In genomic region chr13:108117654-108118053, GRCm38 (mm10) we compare ENCODE assay signal across 19 mouse cellular contexts. TPM values are rescaled to one million over a fixed set of nuclear protein-coding genes. Genes with fewer than 3 reads are reported as not detected.
DNase-seq lines count a peak whose midpoint lies in the region; ATAC-seq lines count a peak whose summit lies in the region.
"Had no signal": no experiment of that assay in that cellular context is flagged by ENCODE, and none has a peak within 500 bp of the region (broad histone marks: within the 10 kb centered on the region; RNA-seq: fewer than 3 reads in every experiment).

No protein-coding gene starts in this region.

- no peaks in the 10 kb centered on the region for H3K9me3 ChIP-seq in kidney, embryonic 16.5 days (ENCODE audit: low read length)
- H3K9me3 ChIP-seq in limb, embryonic 12.5 days = no peaks in the 10 kb centered on the region
- no peaks in the 10 kb centered on the region for H3K9me3 ChIP-seq in limb, embryonic 10.5 days (replicated peaks)
- H3K9me3 ChIP-seq: G1E had no signal

- no peaks in the 10 kb centered on the region for H3K4me1 ChIP-seq in kidney, embryonic 16.5 days (ENCODE audit: insufficient read depth, low read length)
- peaks cover 1% of the 10 kb centered on the region; the same call in 1 of the 2 replicates for H3K4me1 ChIP-seq in limb, embryonic 12.5 days (replicated peaks)
- H3K4me1 ChIP-seq in limb, embryonic 10.5 days = 0 out of 2 replicates have a peak, but pooled peaks cover 4% of the 10 kb centered on the region

- H3K4me3 ChIP-seq in kidney, embryonic 16.5 days (ENCODE audit: low read length) = no peak overlapping the region
- no peak overlapping the region for H3K4me3 ChIP-seq in limb, embryonic 12.5 days (replicated peaks)
- no peak overlapping the region for H3K4me3 ChIP-seq in limb, embryonic 10.5 days

- no peaks in the 10 kb centered on the region for H3K27me3 ChIP-seq in kidney, embryonic 16.5 days (ENCODE audit: insufficient read depth, low read length)
- no peaks in the 10 kb centered on the region for H3K27me3 ChIP-seq in limb, embryonic 12.5 days
- H3K27me3 ChIP-seq in limb, embryonic 10.5 days (ENCODE audit: low read depth, poor library complexity, severe bottlenecking) = no peaks in the 10 kb centered on the region
- H3K27me3 ChIP-seq: CH12.LX, Patski had no signal

- no peak overlapping the region for H3K4me2 ChIP-seq in kidney, embryonic 16.5 days (replicated peaks; ENCODE audit: low read depth, low read length)
- H3K4me2 ChIP-seq in limb, embryonic 12.5 days = no peak overlapping the region

- peak; percentile 65 for DNase-seq in heart, adult 11 months
- no peak for DNase-seq in heart, postnatal 4 days
- no peak for DNase-seq in kidney, adult 18-20 months
- DNase-seq in limb, embryonic 10.5 days (ENCODE audit: low spot score) = no peak
- DNase-seq: adrenal gland, adult 2 months; adrenal gland, adult 8-10 months; adrenal gland, postnatal 10 days; adrenal gland, postnatal 14 days; adrenal gland, postnatal 25 days; adrenal gland, postnatal 36 days; B cell, adult 2 months; cerebellum, adult 11 months had no signal

- no peaks in the 10 kb centered on the region for H3K36me3 ChIP-seq in kidney, embryonic 16.5 days (ENCODE audit: insufficient read depth, low read length)
- no peaks in the 10 kb centered on the region for H3K36me3 ChIP-seq in limb, embryonic 12.5 days
- no peaks in the 10 kb centered on the region for H3K36me3 ChIP-seq in limb, embryonic 10.5 days

- H3K9ac ChIP-seq in kidney, embryonic 16.5 days (replicated peaks; ENCODE audit: low read length) = no peak overlapping the region
- H3K9ac ChIP-seq in limb, embryonic 12.5 days (replicated peaks) = no peak overlapping the region

- 0 out of 2 replicates have a peak, but pooled peaks have one; percentile 57 for ATAC-seq in kidney, embryonic 16.5 days (ENCODE audit: low FRiP score, low TSS enrichment)
- ATAC-seq in limb, embryonic 12.5 days (ENCODE audit: insufficient number of reproducible peaks, insufficient read depth, low FRiP score, low TSS enrichment, low read depth) = 0 out of 2 replicates have a peak, but pooled peaks have one; percentile 59
- ATAC-seq: activated CD4-positive, CD25-positive, alpha-beta regulatory T cell, adult 4 months; CD4-positive, CD25-positive, alpha-beta regulatory T cell, adult 4 months; Patski had no signal

- H3K27ac ChIP-seq in kidney, embryonic 16.5 days (ENCODE audit: low read length) = no peak overlapping the region
- H3K27ac ChIP-seq in limb, embryonic 12.5 days = no peak overlapping the region
- H3K27ac ChIP-seq in limb, embryonic 10.5 days = no peak overlapping the region

RNA-seq across cellular contexts. Expression of gene Ndufaf2, which starts 40.8 kb away (rescaled TPM):
- 10 to 100 TPM; 23.4 to 23.9 TPM for total RNA-seq in heart, postnatal 4 days (2021)
- polyA plus RNA-seq in kidney, embryonic 16.5 days (2015; fragmentation: Nextera tagmentation; extraction: Ambion mirVana) = 72.0 and 72.6 TPM in 2 replicates
- polyA plus RNA-seq in limb, embryonic 12.5 days (2016; fragmentation: Nextera tagmentation; extraction: Ambion mirVana) = 94.2 and 98.5 TPM in 2 replicates
- 89.8 and 111 TPM in 2 replicates for polyA plus RNA-seq in limb, embryonic 10.5 days (2016; fragmentation: Nextera tagmentation; extraction: Ambion mirVana)

RNA-seq across cellular contexts. Expression of gene Ercc8, which starts 40.9 kb away (rescaled TPM):
- 10 to 100 TPM; 15.5 to 18.3 TPM for total RNA-seq in heart, postnatal 4 days (2021)
- polyA plus RNA-seq in kidney, embryonic 16.5 days (2015; fragmentation: Nextera tagmentation; extraction: Ambion mirVana) = 15.4 and 16.7 TPM in 2 replicates
- 22.5 and 22.8 TPM in 2 replicates for polyA plus RNA-seq in limb, embryonic 12.5 days (2016; fragmentation: Nextera tagmentation; extraction: Ambion mirVana)
- polyA plus RNA-seq in limb, embryonic 10.5 days (2016; fragmentation: Nextera tagmentation; extraction: Ambion mirVana) = 27.3 and 29.6 TPM in 2 replicates
